Mouse (Mus musculus) brain, adult 10 weeks (tissue): ENCODE results near the gene Vegfa. TPM values are rescaled to one million over a fixed set of nuclear protein-coding genes. Genes with fewer than 3 reads are reported as not detected.

ENCODE experiments used
- polyA plus RNA-seq: library from polyadenylated mRNA; stranded (reverse); fragments of 350-450 nt; fragmentation: Illumina TruSeq; extraction: RNeasy Lipid Tissue Mini Kit (QIAGEN cat#74804); gene quantifications from one replicate; pipeline ENCODE4 v1.2.3, GENCODE M21; 2015; ENCODE audit warnings: low read depth, low replicate concordance

Gene Vegfa
- 101 TPM for polyA plus RNA-seq

GRCm38 (mm10) chr17:46032257-46032991 is at the start of gene Vegfa:
Gene Vegfa, minus strand, starts transcription at chr17:46032369.

Other genes with a start within 250 kb of the Vegfa start
- gene Mrps18a, start 78.6 kb upstream of the Vegfa start, polyA plus RNA-seq = 130 TPM
- gene Rsph9, start 111.8 kb upstream of the Vegfa start, polyA plus RNA-seq = 23.4 TPM
- 16.5 TPM for gene Mad2l1bp, start 121.2 kb upstream of the Vegfa start, polyA plus RNA-seq
- 86.9 TPM for gene Gtpbp2, start 128.7 kb upstream of the Vegfa start, polyA plus RNA-seq
- gene Polh, start 170.3 kb upstream of the Vegfa start, polyA plus RNA-seq = 3.9 TPM
- 28.6 TPM for gene Xpo5, start 170.4 kb upstream of the Vegfa start, polyA plus RNA-seq
- 41.5 TPM for gene Polr1c, start 215.7 kb upstream of the Vegfa start, polyA plus RNA-seq
- gene Yipf3, start 215.7 kb upstream of the Vegfa start, polyA plus RNA-seq = 66.5 TPM
- 44.4 TPM for gene Lrrc73, start 221.2 kb upstream of the Vegfa start, polyA plus RNA-seq